Mouse (Mus musculus) CH12.LX (cell line): ENCODE measurements at regions not wholly inside any gene's neighbourhood (a gene's known extent, or its start where the extent isn't known, plus 50 kb on each side); places are given as distances from the start of the nearest gene placed in this dataset.

Source experiments
- DNase-seq: peaks from one replicate; pipeline ENCODE4 v3.0.0-alpha.2; 2013; ENCODE audit errors: extremely low read depth
- H3K27ac ChIP-seq: 2 replicates; pipeline ENCODE4 v1.5.1; 2012; ENCODE audit warnings: low read depth, mild to moderate bottlenecking, control low read depth, moderate library complexity; ENCODE audit not compliant: insufficient read depth
- H3K27me3 ChIP-seq: replicated peaks from 2 replicates; pipeline ENCODE3; 2012; ENCODE audit warnings: inconsistent platforms
- H3K36me3 ChIP-seq, 2 experiments: replicated peaks in 1 of 2; 2 replicates each; pipeline versions ENCODE3 to v1.6.1; 2012; ENCODE audit warnings: inconsistent platforms in 1 of 2, low read length in 1 of 2, mild to moderate bottlenecking in 1 of 2, mixed read lengths in 1 of 2, moderate library complexity in 1 of 2; ENCODE audit not compliant: control insufficient read depth in 1 of 2, insufficient read depth in 1 of 2
- H3K4me1 ChIP-seq, 2 experiments: 2 replicates each; pipeline ENCODE4 v1.6.1; 2012; ENCODE audit warnings: inconsistent platforms in 1 of 2, moderate library complexity in 1 of 2; ENCODE audit not compliant: insufficient read depth in 2 of 2, control insufficient read depth in 1 of 2
- H3K4me2 ChIP-seq: 2 replicates; pipeline ENCODE4 v1.6.1; 2012; ENCODE audit warnings: low read depth, mild to moderate bottlenecking, control low read depth; ENCODE audit not compliant: poor library complexity, insufficient read depth, severe bottlenecking
- H3K4me3 ChIP-seq, 3 experiments: fragments of 150-350 bp in 1 of 3; sonication (generic) in 1 of 3; replicated peaks in 1 of 3; 2 replicates each; pipeline versions ENCODE3 to v1.5.1; 2011 to 2012; ENCODE audit warnings: low read depth in 2 of 3, low read length in 2 of 3, mild to moderate bottlenecking in 2 of 3, moderate library complexity in 2 of 3, control low read depth in 1 of 3, improper control_type of control experiment in 1 of 3, inconsistent platforms in 1 of 3, mixed read lengths in 1 of 3; ENCODE audit not compliant: poor library complexity in 1 of 3
- H3K79me2 ChIP-seq: replicated peaks from 2 replicates; pipeline ENCODE4 v1.6.1; 2012; ENCODE audit warnings: mild to moderate bottlenecking, moderate library complexity; ENCODE audit not compliant: control insufficient read depth, poor library complexity, insufficient read depth, severe bottlenecking; ENCODE audit errors: extremely low read depth
- H3K9ac ChIP-seq: 2 replicates; pipeline ENCODE4 v1.6.1; 2012; ENCODE audit warnings: low read depth, mild to moderate bottlenecking, control low read depth, moderate library complexity; ENCODE audit not compliant: insufficient read depth
- H3K9me3 ChIP-seq: replicated peaks from 2 replicates; pipeline ENCODE3; 2012; ENCODE audit warnings: low read length, inconsistent platforms, mixed read lengths
- BHLHE40 ChIP-seq: IDR thresholded peaks from 2 replicates; pipeline ENCODE4 v1.6.1; 2011; ENCODE audit warnings: mild to moderate bottlenecking, low read depth, low read length, improper control_type of control experiment
- CHD1 ChIP-seq: IDR thresholded peaks from 2 replicates; pipeline ENCODE4 v1.6.1; 2012; ENCODE audit warnings: low read depth, low read length, improper control_type of control experiment, inconsistent platforms
- CHD2 ChIP-seq: IDR thresholded peaks from 2 replicates; pipeline ENCODE4 v1.6.1; 2011; ENCODE audit warnings: low read length, improper control_type of control experiment
- E2F4 ChIP-seq: IDR thresholded peaks from 2 replicates; pipeline ENCODE4 v1.6.1; 2011; ENCODE audit warnings: low read depth, low read length, improper control_type of control experiment; ENCODE audit not compliant: insufficient replicate concordance
- ELF1 ChIP-seq: IDR thresholded peaks from 2 replicates; pipeline ENCODE4 v1.6.1; 2014; ENCODE audit warnings: low read depth, mild to moderate bottlenecking, inconsistent platforms, low read length, improper control_type of control experiment
- EP300 ChIP-seq: IDR thresholded peaks from 2 replicates; pipeline ENCODE4 v1.6.1; 2011; ENCODE audit warnings: low read length, improper control_type of control experiment
- ETS1 ChIP-seq: conservative IDR thresholded peaks from 2 replicates; pipeline ENCODE4 v1.6.1; 2012; ENCODE audit warnings: low read depth, mild to moderate bottlenecking, inconsistent platforms, low read length, improper control_type of control experiment, moderate library complexity
- GABPA ChIP-seq: IDR thresholded peaks from 2 replicates; pipeline ENCODE4 v1.6.1; 2012; ENCODE audit warnings: low read depth, low read length, improper control_type of control experiment, inconsistent platforms; ENCODE audit not compliant: insufficient replicate concordance
- HCFC1 ChIP-seq: IDR thresholded peaks from 2 replicates; pipeline ENCODE4 v1.6.1; 2012; ENCODE audit warnings: low read depth, mild to moderate bottlenecking, inconsistent platforms, low read length, improper control_type of control experiment
- JUND ChIP-seq: conservative IDR thresholded peaks from 2 replicates; pipeline ENCODE4 v1.6.1; 2011; ENCODE audit warnings: low read depth, low read length, improper control_type of control experiment
- KAT2A ChIP-seq: IDR thresholded peaks from 2 replicates; pipeline ENCODE4 v1.6.1; 2012; ENCODE audit warnings: low read length, improper control_type of control experiment, inconsistent platforms; ENCODE audit not compliant: insufficient replicate concordance
- MAX ChIP-seq: IDR thresholded peaks from 2 replicates; pipeline ENCODE4 v1.6.1; 2011; ENCODE audit warnings: low read length, improper control_type of control experiment
- MAZ ChIP-seq: IDR thresholded peaks from 2 replicates; pipeline ENCODE4 v1.6.1; 2012; ENCODE audit warnings: low read depth, mild to moderate bottlenecking, inconsistent platforms, low read length, improper control_type of control experiment, moderate library complexity
- MXI1 ChIP-seq: IDR thresholded peaks from 2 replicates; pipeline ENCODE4 v1.6.1; 2011; ENCODE audit warnings: mild to moderate bottlenecking, low read depth, low read length, improper control_type of control experiment
- MYC ChIP-seq: IDR thresholded peaks from 2 replicates; pipeline ENCODE4 v1.6.1; 2011; ENCODE audit warnings: low read depth, mild to moderate bottlenecking, improper control_type of control experiment, low read length
- NRF1 ChIP-seq: IDR thresholded peaks from 2 replicates; pipeline ENCODE4 v1.6.1; 2014; ENCODE audit warnings: low read depth, mild to moderate bottlenecking, inconsistent platforms, low read length, improper control_type of control experiment, moderate library complexity
- PAX5 ChIP-seq: IDR thresholded peaks from 2 replicates; pipeline ENCODE4 v1.6.1; 2012; ENCODE audit warnings: low read length, inconsistent platforms, mixed read lengths
- POLR2A ChIP-seq: IDR thresholded peaks from 2 replicates; pipeline ENCODE4 v1.6.1; 2011; ENCODE audit warnings: low read depth, mild to moderate bottlenecking, improper control_type of control experiment, low read length
- POLR2AphosphoS2 ChIP-seq: IDR thresholded peaks from 2 replicates; pipeline ENCODE4 v1.6.1; 2011; ENCODE audit warnings: low read depth, low read length, improper control_type of control experiment
- SMC3 ChIP-seq: IDR thresholded peaks from 2 replicates; pipeline ENCODE4 v1.6.1; 2011; ENCODE audit warnings: low read depth, low read length, improper control_type of control experiment
- USF1 ChIP-seq: IDR thresholded peaks from 2 replicates; pipeline ENCODE4 v1.6.1; 2014; ENCODE audit warnings: low read depth, mild to moderate bottlenecking, inconsistent platforms, low read length, improper control_type of control experiment
- USF2 ChIP-seq: conservative IDR thresholded peaks from 2 replicates; pipeline ENCODE4 v1.6.1; 2011; ENCODE audit warnings: low read depth, low read length, improper control_type of control experiment
- ZKSCAN1 ChIP-seq: IDR thresholded peaks from 2 replicates; pipeline ENCODE4 v1.6.1; 2012; ENCODE audit warnings: low read depth, inconsistent platforms, low read length, improper control_type of control experiment, borderline replicate concordance
- ZMIZ1 ChIP-seq: IDR thresholded peaks from 2 replicates; pipeline ENCODE4 v1.6.1; 2012; ENCODE audit warnings: low read depth, mild to moderate bottlenecking, inconsistent platforms, low read length, improper control_type of control experiment
- ZNF384 ChIP-seq: IDR thresholded peaks from 2 replicates; pipeline ENCODE4 v1.6.1; 2012; ENCODE audit warnings: low read depth, low read length, improper control_type of control experiment, inconsistent platforms
- dilution Hi-C: fragments of 300-500 bp; cut with MboI; formaldehyde crosslinking; loops from 2 replicates; pipeline ENCODE4 v1.14.3; 2020; ENCODE audit warnings: low sequenced_read_pairs; ENCODE audit not compliant: extremely low pct_unique_long_range_greater_than_20kb, extremely low pct_ligation_motif_present
- in situ Hi-C: fragments of 300-500 bp; cut with MboI; formaldehyde crosslinking; loops from 3 replicates; pipeline ENCODE4 v1.14.3; 2019; ENCODE audit warnings: low sequenced_read_pairs, low pct_ligation_motif_present, low pct_unique_long_range_greater_than_20kb, mixed read lengths

GRCm38 (mm10) chr2:148175251-148175927 lies 128.6 kb upstream of the Foxa2 start:
- TF ChIP-seq ZMIZ1 (no peak), JUND (no peak), E2F4 (no peak), MAX (no peak), BHLHE40 (no peak), ELF1 (no peak)
- dilution Hi-C loops (no loop called here), in situ Hi-C loops (no loop called here)
- H3K9me3 ChIP-seq: no peaks in the 10 kb centered on the region
- peaks cover 70% of the 10 kb centered on the region for H3K27me3 ChIP-seq
- H3K36me3 ChIP-seq: no peaks in the 10 kb centered on the region
- H3K4me2 ChIP-seq: no peak overlapping the region
- no peaks in the 10 kb centered on the region for H3K4me1 ChIP-seq
- DNase-seq: no peak
- no peak overlapping the region for H3K9ac ChIP-seq
- H3K79me2 ChIP-seq: no peaks in the 10 kb centered on the region
- H3K27ac ChIP-seq: no peak overlapping the region
- no peak overlapping the region for H3K4me3 ChIP-seq

GRCm38 (mm10) chr2:148180245-148180644 lies 133.5 kb upstream of the Foxa2 start:
- Histone ChIP-seq H3K4me1 (no peaks in the 10 kb centered on the region), H3K27me3 (peaks cover 73% of the 10 kb centered on the region), H3K36me3 (no peaks in the 10 kb centered on the region), H3K9me3 (no peaks in the 10 kb centered on the region), H3K4me2 (no peak overlapping the region), H3K4me3 (no peak overlapping the region), H3K9ac (no peak overlapping the region), H3K27ac (no peak overlapping the region), H3K79me2 (no peaks in the 10 kb centered on the region)
- no peak for DNase-seq
- no peak for TF ChIP-seq CHD2
- TF ChIP-seq USF2: no peak
- TF ChIP-seq MAX: no peak
- no peak for TF ChIP-seq CHD1
- no peak for TF ChIP-seq ZKSCAN1
- TF ChIP-seq ZNF384: no peak
- TF ChIP-seq NRF1: no peak
- dilution Hi-C loops (no loop called here), in situ Hi-C loops (no loop called here)

DNA sequence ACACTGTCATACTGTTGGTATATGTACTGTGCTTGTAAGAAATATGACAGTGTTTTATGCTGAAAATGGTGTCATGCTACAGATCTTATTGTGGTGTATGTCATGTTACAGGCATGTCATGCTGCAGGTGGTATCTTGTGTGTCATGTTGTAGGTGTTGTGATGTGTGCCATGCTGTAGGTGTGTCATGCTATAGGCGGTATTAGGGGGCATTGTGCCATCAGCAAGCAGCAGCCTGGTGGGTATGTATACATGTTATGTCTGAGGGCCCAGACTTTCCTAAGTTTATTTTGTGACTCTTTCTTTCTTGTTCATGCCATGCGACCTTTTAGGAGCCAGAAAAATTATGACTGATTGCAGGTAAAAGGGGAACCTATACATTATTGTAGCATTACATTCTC lies 134.7 kb upstream of the Foxa2 start:
- H3K27ac ChIP-seq: no peak overlapping the region
- H3K79me2 ChIP-seq: no peaks in the 10 kb centered on the region
- no peaks in the 10 kb centered on the region for H3K9me3 ChIP-seq
- peaks cover 67% of the 10 kb centered on the region for H3K27me3 ChIP-seq
- no peak for TF ChIP-seq NRF1
- no peak for TF ChIP-seq ZMIZ1
- TF ChIP-seq PAX5: no peak
- TF ChIP-seq GABPA: no peak
- TF ChIP-seq MAX: no peak
- TF ChIP-seq USF1: no peak
- no peak for TF ChIP-seq SMC3
- no peak for TF ChIP-seq EP300
- TF ChIP-seq CHD2: no peak
- no peak for TF ChIP-seq POLR2A
- no peak for TF ChIP-seq USF2
- no peak for TF ChIP-seq MYC
- TF ChIP-seq KAT2A: no peak
- no peak for TF ChIP-seq POLR2AphosphoS2
- TF ChIP-seq ETS1: no peak
- TF ChIP-seq MXI1: no peak
- no peak for TF ChIP-seq MAZ
- no peak for TF ChIP-seq ZNF384
- no peak for TF ChIP-seq HCFC1
- TF ChIP-seq, all 38 proteins: peak for 0
- Histone ChIP-seq H3K4me2 (no peak overlapping the region), H3K9ac (no peak overlapping the region), H3K36me3 (no peaks in the 10 kb centered on the region), H3K4me1 (no peaks in the 10 kb centered on the region), H3K4me3 (no peak overlapping the region)
- no peak for DNase-seq
- dilution Hi-C loops (no loop called here), in situ Hi-C loops (no loop called here)
